Mouse (Mus musculus) limb, embryonic 14.5 days (tissue): ENCODE results near the gene Adap1. TPM values are rescaled to one million over a fixed set of nuclear protein-coding genes. Genes with fewer than 3 reads are reported as not detected.
A peak's percentile ranks its signal among the peaks of the same experiment; 100 is the strongest.

Source experiments
- ATAC-seq: fragments of 200-750 bp; cut with Nextera tagmentation; 2 replicates; pipeline ENCODE4 v1.8.0; 2017; ENCODE audit warnings: low read depth, moderate number of reproducible peaks, moderate TSS enrichment; ENCODE audit not compliant: low FRiP score
- DNase-seq: peaks from one replicate; pipeline ENCODE4 v3.0.0-alpha.2; 2015; ENCODE audit warnings: low spot score
- H3K27ac ChIP-seq: fragments of 300-500 bp; sonication (generic); replicated peaks from 2 replicates; pipeline ENCODE4 v1.5.1; 2014; ENCODE audit warnings: low read depth, mild to moderate bottlenecking, low read length, moderate library complexity, mixed read lengths
- H3K27me3 ChIP-seq: fragments of 300-500 bp; sonication (generic); 2 replicates; pipeline ENCODE4 v1.6.1; 2014; ENCODE audit warnings: low read length, mixed read lengths; ENCODE audit not compliant: control insufficient read depth, insufficient read depth
- H3K36me3 ChIP-seq: fragments of 300-500 bp; sonication (generic); 2 replicates; pipeline ENCODE4 v1.6.1; 2014; ENCODE audit warnings: mild to moderate bottlenecking, low read length, moderate library complexity, mixed read lengths; ENCODE audit not compliant: control insufficient read depth, insufficient read depth
- H3K4me1 ChIP-seq: fragments of 300-500 bp; sonication (generic); 2 replicates; pipeline ENCODE4 v1.6.1; 2014; ENCODE audit warnings: antibody characterized with exemption, low read length, mixed read lengths; ENCODE audit not compliant: control insufficient read depth, insufficient read depth
- H3K4me2 ChIP-seq: fragments of 300-500 bp; sonication (generic); replicated peaks from 2 replicates; pipeline ENCODE4 v1.6.1; 2014; ENCODE audit warnings: low read depth, mild to moderate bottlenecking, low read length, moderate library complexity; ENCODE audit not compliant: severe bottlenecking
- H3K4me3 ChIP-seq: fragments of 300-500 bp; sonication (generic); replicated peaks from 2 replicates; pipeline ENCODE4 v1.5.1; 2014; ENCODE audit warnings: low read length
- H3K9ac ChIP-seq: fragments of 300-500 bp; sonication (generic); 2 replicates; pipeline ENCODE4 v1.6.1; 2014; ENCODE audit warnings: mild to moderate bottlenecking, low read depth, low read length, moderate library complexity; ENCODE audit not compliant: severe bottlenecking
- H3K9me3 ChIP-seq: fragments of 300-500 bp; sonication (generic); 2 replicates; pipeline ENCODE4 v1.6.1; 2016; ENCODE audit warnings: low read length; ENCODE audit not compliant: control insufficient read depth
- POLR2A ChIP-seq: fragments of 200-500 bp; IDR thresholded peaks from 2 replicates; pipeline ENCODE4 v1.8.0; 2012; ENCODE audit warnings: inconsistent platforms, mild to moderate bottlenecking, moderate library complexity, borderline replicate concordance; ENCODE audit not compliant: insufficient read depth, insufficient read length; ENCODE audit errors: extremely low read depth
- WGBS: fragments of 180-500 bp; shearing (Covaris S2); extraction: QIAGEN DNeasy Blood & Tissue Kit; methylation state at CpG from one replicate; pipeline ENCODE4 v1.1.7; 2014; 5-methylcytosine and 5-hydroxymethylcytosine counted together
- polyA plus RNA-seq, 2 experiments: library from polyadenylated mRNA; depleted of rRNA in 1 of 2; stranded (reverse) in 1 of 2; unstranded in 1 of 2; fragments of >200 nt; fragmentation: Nextera tagmentation in 1 of 2; extraction: Ambion mirVana in 1 of 2; gene quantifications; 2 replicates each; pipeline versions ENCODE4 v1.2.1 to v1.2.3; 2012 to 2014

The Adap1 gene
- 2.5 and 2.9 TPM in 2 replicates for polyA plus RNA-seq (2012; rRNA removed)
- 1.7 and 2.7 TPM in 2 replicates for polyA plus RNA-seq (2014; fragmentation: Nextera tagmentation; extraction: Ambion mirVana)

- Histone ChIP-seq H3K4me1 (peaks cover 4% of the 10 kb centered on the region; the same call in 1 of the 2 replicates), H3K9ac (peak within 1 kb of the TSS; percentile 47), H3K4me2 (peak within 1 kb of the TSS; percentile 94), H3K27ac (no peak within 1 kb of the TSS), H3K27me3 (peaks cover 32% of the 10 kb centered on the region), H3K9me3 (no peaks in the 10 kb centered on the region), H3K4me3 (peak within 1 kb of the TSS; percentile 50), H3K36me3 (no peaks in the 10 kb centered on the region)
- no peak for TF ChIP-seq POLR2A
- ATAC-seq = peak; percentile 83
- 4% methylated on average over 44 of the region's 61 CpGs for WGBS
- DNase-seq = no peak
Measured at GRCm38 (mm10) chr5:139325395-139325966, at the start of gene Adap1. Gene Adap1 (minus strand): TSS chr5:139325622.

GRCm38 (mm10) chr5:139374841-139375240, 49.4 kb upstream of the Adap1 start:
- no peak overlapping the region for H3K27ac ChIP-seq
- no peak overlapping the region for H3K4me3 ChIP-seq
- WGBS = 86% methylated on average over 2 of the region's 2 CpGs
- H3K9ac ChIP-seq = no peak overlapping the region
- ATAC-seq = no peak
- H3K36me3 ChIP-seq = no peaks in the 10 kb centered on the region
- no peak overlapping the region for H3K4me2 ChIP-seq
- H3K4me1 ChIP-seq = peaks cover 45% of the 10 kb centered on the region
- TF ChIP-seq POLR2A = no peak
- DNase-seq = no peak
- H3K27me3 ChIP-seq = no peaks in the 10 kb centered on the region
- no peaks in the 10 kb centered on the region for H3K9me3 ChIP-seq

GRCm38 (mm10) chr5:139373889-139374444, 48.5 kb upstream of the Adap1 start:
- H3K36me3 ChIP-seq = no peaks in the 10 kb centered on the region
- H3K27ac ChIP-seq = no peak overlapping the region
- DNase-seq (no peak), ATAC-seq (no peak)
- no peaks in the 10 kb centered on the region for H3K27me3 ChIP-seq
- H3K9ac ChIP-seq = no peak overlapping the region
- no peaks in the 10 kb centered on the region for H3K9me3 ChIP-seq
- H3K4me2 ChIP-seq = no peak overlapping the region
- no peak for TF ChIP-seq POLR2A
- peaks cover 36% of the 10 kb centered on the region for H3K4me1 ChIP-seq
- 75% methylated on average over 6 of the region's 6 CpGs for WGBS
- H3K4me3 ChIP-seq = no peak overlapping the region

- ATAC-seq (no peak), DNase-seq (no peak)
- no peaks in the 10 kb centered on the region for H3K27me3 ChIP-seq
- TF ChIP-seq POLR2A = no peak
- no peak overlapping the region for H3K27ac ChIP-seq
- no peak overlapping the region for H3K4me2 ChIP-seq
- H3K9ac ChIP-seq = no peak overlapping the region
- no peaks in the 10 kb centered on the region for H3K36me3 ChIP-seq
- no peak overlapping the region for H3K4me3 ChIP-seq
- H3K9me3 ChIP-seq = no peaks in the 10 kb centered on the region
- peaks cover 30% of the 10 kb centered on the region for H3K4me1 ChIP-seq
- 79% methylated on average over 3 of the region's 3 CpGs for WGBS
Measured at GRCm38 (mm10) chr5:139373126-139373525, 47.7 kb upstream of the Adap1 start.

DNA sequence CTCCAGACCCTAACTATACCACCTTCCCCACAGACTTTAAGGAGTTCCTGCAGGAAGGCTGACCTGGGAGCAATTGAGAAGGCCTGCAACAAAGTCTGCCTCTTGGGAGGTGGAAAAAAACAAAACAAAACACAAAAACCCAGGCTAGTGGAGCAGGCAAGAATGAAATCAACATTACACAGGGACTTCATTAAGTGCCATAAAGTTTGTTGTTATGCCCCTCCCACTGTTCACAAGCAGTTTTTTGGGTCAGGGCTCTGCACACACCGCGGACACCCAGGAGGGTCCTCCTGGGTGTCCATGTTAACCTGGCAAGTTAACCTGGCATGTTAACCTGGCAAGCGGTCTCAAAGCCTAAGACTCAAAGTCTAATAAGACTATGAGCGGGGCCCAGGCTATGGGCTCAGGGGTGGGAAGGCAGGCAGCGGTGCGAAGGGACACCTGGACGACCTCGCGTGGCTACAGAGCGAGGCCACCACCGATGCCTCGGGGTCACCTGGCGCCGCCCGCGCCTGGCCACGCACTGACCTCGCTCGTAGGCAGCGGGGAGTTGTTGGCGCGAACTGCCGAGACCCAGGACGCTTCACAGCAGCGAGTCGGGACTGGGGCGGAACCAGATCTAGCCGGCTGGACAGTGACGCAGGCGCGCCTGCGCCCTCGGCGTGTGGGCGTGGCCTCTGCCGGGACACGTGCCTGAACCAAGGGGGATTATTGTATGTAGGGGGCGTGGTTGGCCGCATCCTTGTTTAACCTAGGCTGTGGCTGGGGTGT, 46.4 kb upstream of the Adap1 start:
- peak; percentile 96 for ATAC-seq
- WGBS = 3% methylated on average over 38 of the region's 39 CpGs

More for the DNA sequence above, 46.4 kb upstream of the Adap1 start:
- H3K36me3 ChIP-seq = no peaks in the 10 kb centered on the region
- TF ChIP-seq POLR2A = peak; percentile 80; the same call in 1 of the 2 replicates
- H3K4me3 ChIP-seq = peak overlapping the region; percentile 71
- H3K9ac ChIP-seq = peak overlapping the region; percentile 98
- no peaks in the 10 kb centered on the region for H3K27me3 ChIP-seq
- peaks cover 18% of the 10 kb centered on the region for H3K4me1 ChIP-seq
- peak; percentile 93 for DNase-seq
- H3K9me3 ChIP-seq = no peaks in the 10 kb centered on the region
- peak overlapping the region; percentile 85 for H3K4me2 ChIP-seq
- peak overlapping the region; percentile 86 for H3K27ac ChIP-seq
